8 mouse cellular contexts compared by ENCODE assay signal in genomic region chr6:71631706-71632461, GRCm38 (mm10). TPM values are rescaled to one million over a fixed set of nuclear protein-coding genes. Genes with fewer than 3 reads are reported as not detected.
DNase-seq lines count a peak whose midpoint lies in the region; ATAC-seq and TF ChIP-seq lines count a peak whose summit lies in the region.

No protein-coding gene starts in this region.

- no peaks in the 10 kb centered on the region for H3K27me3 ChIP-seq in embryonic facial prominence, embryonic 14.5 days (replicated peaks; ENCODE audit: control insufficient read depth, insufficient read depth, low read length)
- H3K27me3 ChIP-seq in heart, adult 2 months (ENCODE audit: control insufficient read depth, insufficient read depth, low read length): no peaks in the 10 kb centered on the region
- H3K27me3 ChIP-seq in liver, adult 2 months (ENCODE audit: control insufficient read depth, insufficient read depth, low read length): no peaks in the 10 kb centered on the region
- H3K27me3 ChIP-seq in neural tube, embryonic 11.5 days (ENCODE audit: control insufficient read depth, insufficient read depth, low read length): no peaks in the 10 kb centered on the region
- no peaks in the 10 kb centered on the region for H3K27me3 ChIP-seq in testis, adult 2 months (ENCODE audit: control insufficient read depth, insufficient read depth, low read length)

- WGBS in embryonic facial prominence, embryonic 14.5 days: 4% methylated on average over 34 of the region's 42 CpGs
- WGBS in heart, adult 2 months: 1% methylated on average over 42 of the region's 42 CpGs
- 4% methylated on average over 42 of the region's 42 CpGs for WGBS in liver, adult 2 months
- WGBS in neural tube, embryonic 11.5 days: 4% methylated on average over 36 of the region's 42 CpGs

- no peak for ATAC-seq in embryonic facial prominence, embryonic 14.5 days (ENCODE audit: low read depth)
- ATAC-seq in neural tube, embryonic 11.5 days (ENCODE audit: insufficient read depth, low FRiP score, low TSS enrichment): peak; percentile 0; the same call in 1 of the 2 replicates

- TF ChIP-seq POLR2A in heart, adult 2 months (IDR thresholded peaks at IDR 0.05; ENCODE audit: insufficient read depth, low read depth, low read length): no peak
- no peak for TF ChIP-seq POLR2A in liver, adult 2 months (IDR thresholded peaks at IDR 0.05; ENCODE audit: extremely low read depth, insufficient read depth, low read length)
- no peak; the same call in 1 of the 2 replicates for TF ChIP-seq POLR2A in testis, adult 2 months (IDR thresholded peaks at IDR 0.05; ENCODE audit: control insufficient read depth, low read depth, low read length)

- DNase-seq in layer of hippocampus, adult 11-12 months (ENCODE audit: low spot score): peak; percentile 45
- DNase-seq in layer of hippocampus, adult 9-10 months (ENCODE audit: low spot score): no peak
- DNase-seq in embryonic facial prominence, embryonic 14.5 days (ENCODE audit: low spot score): peak; percentile 45
- DNase-seq in heart, adult 2 months: peak; percentile 75
- DNase-seq in kidney, adult 9 months: peak; percentile 40
- peak; percentile 36 for DNase-seq in liver, adult 2 months (ENCODE audit: extremely low read depth, low read depth, low spot score)
- peak; percentile 30 for DNase-seq in neural tube, embryonic 11.5 days (ENCODE audit: low spot score)

- H3K27ac ChIP-seq in embryonic facial prominence, embryonic 14.5 days (replicated peaks; ENCODE audit: low read depth, low read length): peak overlapping the region; percentile 98
- H3K27ac ChIP-seq in heart, adult 2 months: peak overlapping the region; percentile 90
- H3K27ac ChIP-seq in liver, adult 2 months (replicated peaks; ENCODE audit: insufficient read depth, low read depth, low read length): peak overlapping the region; percentile 81
- H3K27ac ChIP-seq in neural tube, embryonic 11.5 days (ENCODE audit: low read depth, low read length): peak overlapping the region; percentile 90
- peak overlapping the region; percentile 100 for H3K27ac ChIP-seq in testis, adult 2 months (ENCODE audit: control insufficient read depth, insufficient read depth, low read depth, low read length)

- peak overlapping the region; percentile 88 for H3K4me2 ChIP-seq in embryonic facial prominence, embryonic 14.5 days (ENCODE audit: low read depth, low read length)
- peak overlapping the region; percentile 79 for H3K4me2 ChIP-seq in neural tube, embryonic 11.5 days (ENCODE audit: low read depth)

- peak overlapping the region; percentile 89 for H3K4me3 ChIP-seq in embryonic facial prominence, embryonic 14.5 days (ENCODE audit: low read depth, low read length)
- H3K4me3 ChIP-seq in heart, adult 2 months: peak overlapping the region; percentile 85
- H3K4me3 ChIP-seq in liver, adult 2 months (ENCODE audit: insufficient read depth, low read depth, low read length): peak overlapping the region; percentile 95
- peak overlapping the region; percentile 87 for H3K4me3 ChIP-seq in neural tube, embryonic 11.5 days (ENCODE audit: low read depth, low read length)
- H3K4me3 ChIP-seq in testis, adult 2 months (ENCODE audit: control insufficient read depth, low read depth, low read length): peak overlapping the region; percentile 87

- intact Hi-C loops in heart, adult 2 months (cut with DNase I): loop anchor here (2.0 to 5.0 kb wide), 6 partner anchors 75 to 361 kb away; partner anchors contain the start of genes Krcc1, Reep1 and Rmnd5a

- no peak for TF ChIP-seq CTCF in heart, adult 2 months (IDR thresholded peaks at IDR 0.05)
- no peak for TF ChIP-seq CTCF in liver, adult 2 months (IDR thresholded peaks at IDR 0.05; ENCODE audit: low read depth, low read length)
- no peak for TF ChIP-seq CTCF in testis, adult 2 months (IDR thresholded peaks at IDR 0.05; ENCODE audit: control insufficient read depth, insufficient read depth, insufficient replicate concordance, low read depth, low read length)

- TF ChIP-seq EP300 in heart, adult 2 months (IDR thresholded peaks at IDR 0.05; ENCODE audit: insufficient read depth, low read depth, low read length): no peak

- no peaks in the 10 kb centered on the region; the same call in 1 of the 2 replicates for H3K9me3 ChIP-seq in embryonic facial prominence, embryonic 14.5 days (ENCODE audit: control insufficient read depth, low read length)
- H3K9me3 ChIP-seq in neural tube, embryonic 11.5 days (ENCODE audit: control insufficient read depth, low read length): no peaks in the 10 kb centered on the region

- H3K79me2 ChIP-seq in heart, adult 2 months (replicated peaks; ENCODE audit: control insufficient read depth, insufficient read depth, low read length): no peaks in the 10 kb centered on the region
- H3K79me2 ChIP-seq in liver, adult 2 months (ENCODE audit: control insufficient read depth, insufficient read depth, low read length): no peaks in the 10 kb centered on the region

- peaks cover 22% of the 10 kb centered on the region for H3K4me1 ChIP-seq in embryonic facial prominence, embryonic 14.5 days (ENCODE audit: control insufficient read depth, insufficient read depth, low read length)
- H3K4me1 ChIP-seq in heart, adult 2 months (ENCODE audit: control insufficient read depth, insufficient read depth, low read length): peaks cover 8% of the 10 kb centered on the region
- peaks cover 5% of the 10 kb centered on the region for H3K4me1 ChIP-seq in liver, adult 2 months (ENCODE audit: control insufficient read depth, insufficient read depth, low read length)
- peaks cover 15% of the 10 kb centered on the region; the same call in 1 of the 2 replicates for H3K4me1 ChIP-seq in neural tube, embryonic 11.5 days (ENCODE audit: control insufficient read depth, insufficient read depth, low read length)
- no peaks in the 10 kb centered on the region for H3K4me1 ChIP-seq in testis, adult 2 months (ENCODE audit: control insufficient read depth, insufficient read depth, low read length)

- H3K36me3 ChIP-seq in embryonic facial prominence, embryonic 14.5 days (ENCODE audit: control insufficient read depth, insufficient read depth, low read length): peaks cover 25% of the 10 kb centered on the region
- H3K36me3 ChIP-seq in heart, adult 2 months (ENCODE audit: control insufficient read depth, insufficient read depth, low read length): peaks cover 36% of the 10 kb centered on the region
- peaks cover 23% of the 10 kb centered on the region for H3K36me3 ChIP-seq in liver, adult 2 months (ENCODE audit: control insufficient read depth, insufficient read depth, low read length)
- H3K36me3 ChIP-seq in neural tube, embryonic 11.5 days (ENCODE audit: control insufficient read depth, insufficient read depth, low read length): 0 out of 2 replicates have a peak, but pooled peaks cover 2% of the 10 kb centered on the region
- H3K36me3 ChIP-seq in testis, adult 2 months (ENCODE audit: control insufficient read depth, insufficient read depth, low read length): peaks cover 2% of the 10 kb centered on the region; the same call in 1 of the 2 replicates

- peak overlapping the region; percentile 90 for H3K9ac ChIP-seq in embryonic facial prominence, embryonic 14.5 days (ENCODE audit: low read depth, low read length)
- H3K9ac ChIP-seq in heart, adult 2 months (ENCODE audit: low read depth, low read length): peak overlapping the region; percentile 84
- peak overlapping the region; percentile 96 for H3K9ac ChIP-seq in liver, adult 2 months (ENCODE audit: low read depth, low read length)
- H3K9ac ChIP-seq in neural tube, embryonic 11.5 days (ENCODE audit: low read length): peak overlapping the region; percentile 88

RNA-seq across cellular contexts. Expression of gene Kdm3a, which starts 0.9 kb away (rescaled TPM):
- polyA plus RNA-seq in embryonic facial prominence, embryonic 14.5 days (2014; fragmentation: Nextera tagmentation; extraction: Ambion mirVana): 27.7 and 34.9 TPM in 2 replicates
- 10 to 100 TPM; 17.7 to 18.2 TPM for total RNA-seq in heart, adult 2 months (2021)
- polyA plus RNA-seq in heart, adult 2 months (2012; rRNA removed): 8.2 and 17.8 TPM in 2 replicates
- total RNA-seq in liver, adult 2 months (2014; rRNA removed): 17.6 and 24.0 TPM in 2 replicates
- 2.6 and 4.0 TPM in 2 replicates for polyA plus RNA-seq in liver, adult 2 months (2012; rRNA removed)
- polyA plus RNA-seq in neural tube, embryonic 11.5 days (2014; fragmentation: Nextera tagmentation; extraction: Ambion mirVana): 59.7 and 61.1 TPM in 2 replicates
- polyA plus RNA-seq in testis, adult 2 months (2012; rRNA removed): 42.3 and 50.9 TPM in 2 replicates
